Comparison of ENCODE assay signal across 8 mouse cellular contexts in genomic region chr7:24593621-24594308, GRCm38 (mm10). TPM values are rescaled to one million over a fixed set of nuclear protein-coding genes. Genes with fewer than 3 reads are reported as not detected.
A peak's percentile ranks its signal among the peaks of the same experiment; 100 is the strongest.
DNase-seq lines count a peak whose midpoint lies in the region; ATAC-seq lines count a peak whose summit lies in the region.

No protein-coding gene starts in this region.

- peaks cover 14% of the 10 kb centered on the region for H3K4me1 ChIP-seq in embryonic facial prominence, embryonic 13.5 days
- peaks cover 68% of the 10 kb centered on the region for H3K4me1 ChIP-seq in liver, embryonic 13.5 days (replicated peaks)

- peak overlapping the region; percentile 79 for H3K4me2 ChIP-seq in embryonic facial prominence, embryonic 13.5 days
- peak overlapping the region; percentile 95 for H3K4me2 ChIP-seq in liver, embryonic 13.5 days

- peak overlapping the region; percentile 76 for H3K4me3 ChIP-seq in embryonic facial prominence, embryonic 13.5 days
- H3K4me3 ChIP-seq in liver, embryonic 13.5 days (replicated peaks): peak overlapping the region; percentile 69

- H3K36me3 ChIP-seq in embryonic facial prominence, embryonic 13.5 days: no peaks in the 10 kb centered on the region
- H3K36me3 ChIP-seq in liver, embryonic 13.5 days: no peaks in the 10 kb centered on the region

- no peak overlapping the region for H3K27ac ChIP-seq in embryonic facial prominence, embryonic 13.5 days
- H3K27ac ChIP-seq in liver, embryonic 13.5 days: peak overlapping the region; percentile 39; the same call in 1 of the 2 replicates

- peaks cover 12% of the 10 kb centered on the region for H3K27me3 ChIP-seq in embryonic facial prominence, embryonic 13.5 days
- H3K27me3 ChIP-seq in liver, embryonic 13.5 days: peaks cover 10% of the 10 kb centered on the region; the same call in 1 of the 2 replicates

- peak; percentile 79 for ATAC-seq in embryonic facial prominence, embryonic 13.5 days (ENCODE audit: insufficient number of reproducible peaks, insufficient read depth, low FRiP score, low TSS enrichment, low read depth)
- peak; percentile 89 for ATAC-seq in liver, embryonic 13.5 days (ENCODE audit: low read depth)

- peak; percentile 75 for DNase-seq in B cell, adult 2 months
- DNase-seq in adrenal gland, postnatal 36 days: peak; percentile 88 to 91
- peak; percentile 81 for DNase-seq in heart, adult 9 months (ENCODE audit: low spot score in 2 of 2)
- DNase-seq in kidney, adult 8-10 months: peak; percentile 71 to 83
- peak; percentile 63 for DNase-seq in liver, embryonic 13.5 days
- DNase-seq in naive thymus-derived CD4-positive, alpha-beta T cell, adult 2 months (ENCODE audit: low read depth): peak; percentile 78
- DNase-seq in spleen, postnatal 36 days (ENCODE audit: low spot score in 2 of 2): peak; percentile 80 to 83

- H3K9me3 ChIP-seq in embryonic facial prominence, embryonic 13.5 days: no peaks in the 10 kb centered on the region
- H3K9me3 ChIP-seq in liver, embryonic 13.5 days (replicated peaks): no peaks in the 10 kb centered on the region

- WGBS in embryonic facial prominence, embryonic 13.5 days: 2% methylated on average over 39 of the region's 39 CpGs
- WGBS in liver, embryonic 13.5 days (ENCODE audit: insufficient replicate concordance): under 1% methylated on average over 39 of the region's 39 CpGs

- H3K9ac ChIP-seq in embryonic facial prominence, embryonic 13.5 days: peak overlapping the region; percentile 80
- peak overlapping the region; percentile 77 for H3K9ac ChIP-seq in liver, embryonic 13.5 days

RNA-seq across cellular contexts. Expression of gene Zfp575, which starts 6.3 kb away (rescaled TPM):
- total RNA-seq in adrenal gland, postnatal 36 days (2021): under 1 TPM in 1 of 2 experiments, not detected in 1; 0.30 TPM
- polyA plus RNA-seq in embryonic facial prominence, embryonic 13.5 days (2015; fragmentation: Nextera tagmentation; extraction: Ambion mirVana): 7.0 and 7.3 TPM in 2 replicates
- polyA plus RNA-seq in liver, embryonic 13.5 days (2015; fragmentation: Nextera tagmentation; extraction: Ambion mirVana): 0.31 and 0.34 TPM in 2 replicates

RNA-seq across cellular contexts. Expression of gene Ethe1, which starts 6.4 kb away (rescaled TPM):
- total RNA-seq in adrenal gland, postnatal 36 days (2021): 10 to 100 TPM; 27.9 to 34.2 TPM
- polyA plus RNA-seq in embryonic facial prominence, embryonic 13.5 days (2015; fragmentation: Nextera tagmentation; extraction: Ambion mirVana): 24.0 and 26.0 TPM in 2 replicates
- 19.9 and 21.5 TPM in 2 replicates for polyA plus RNA-seq in liver, embryonic 13.5 days (2015; fragmentation: Nextera tagmentation; extraction: Ambion mirVana)

RNA-seq across cellular contexts. Expression of gene Phldb3, which starts 16.8 kb away (rescaled TPM):
- total RNA-seq in adrenal gland, postnatal 36 days (2021): 1 to 10 TPM; 5.4 to 5.8 TPM
- polyA plus RNA-seq in embryonic facial prominence, embryonic 13.5 days (2015; fragmentation: Nextera tagmentation; extraction: Ambion mirVana): 0.37 and 0.65 TPM in 2 replicates
- 0.08 and 0.09 TPM in 2 replicates for polyA plus RNA-seq in liver, embryonic 13.5 days (2015; fragmentation: Nextera tagmentation; extraction: Ambion mirVana)

RNA-seq across cellular contexts. Expression of gene Lypd3, which starts 42.6 kb away (rescaled TPM):
- total RNA-seq in adrenal gland, postnatal 36 days (2021): under 1 TPM; 0.36 to 0.92 TPM
- 13.7 and 16.0 TPM in 2 replicates for polyA plus RNA-seq in embryonic facial prominence, embryonic 13.5 days (2015; fragmentation: Nextera tagmentation; extraction: Ambion mirVana)
- not detected in 2 replicates for polyA plus RNA-seq in liver, embryonic 13.5 days (2015; fragmentation: Nextera tagmentation; extraction: Ambion mirVana)

RNA-seq across cellular contexts. Expression of gene Xrcc1, which starts 47.7 kb away (rescaled TPM):
- total RNA-seq in adrenal gland, postnatal 36 days (2021): 10 to 100 TPM; 37.6 to 41.3 TPM
- polyA plus RNA-seq in embryonic facial prominence, embryonic 13.5 days (2015; fragmentation: Nextera tagmentation; extraction: Ambion mirVana): 127 and 147 TPM in 2 replicates
- 48.3 and 51.6 TPM in 2 replicates for polyA plus RNA-seq in liver, embryonic 13.5 days (2015; fragmentation: Nextera tagmentation; extraction: Ambion mirVana)
